Mouse (Mus musculus) liver, adult 2 months (tissue): Measurements from ENCODE around the gene St7.

Experiments used
- CTCF ChIP-seq: fragments of 200-500 bp; IDR thresholded peaks from 2 replicates; pipeline ENCODE4 v1.5.1; 2011; ENCODE audit warnings: low read depth, low read length, control low read depth
- POLR2A ChIP-seq: fragments of 200-500 bp; IDR thresholded peaks from 2 replicates; pipeline ENCODE4 v1.6.1; 2011; ENCODE audit warnings: low read length, control low read depth; ENCODE audit not compliant: insufficient read depth; ENCODE audit errors: extremely low read depth

GRCm38 (mm10) chr6:17871831-17872372 lies 179.2 kb downstream of the St7 start:
- TF ChIP-seq CTCF, result no peak
- TF ChIP-seq POLR2A, result no peak
